Mouse (Mus musculus) G1E (cell line): Measurements from ENCODE around the gene Otop1. TPM values are rescaled to one million over a fixed set of nuclear protein-coding genes. Genes with fewer than 3 reads are reported as not detected.

Source experiments
- ATAC-seq: 2 replicates; pipeline ENCODE4 v1.8.0; 2016; ENCODE audit warnings: mild to moderate bottlenecking; ENCODE audit not compliant: insufficient number of reproducible peaks, poor library complexity, low FRiP score, severe bottlenecking; ENCODE audit errors: extremely low read depth
- DNase-seq: peaks from one replicate; pipeline ENCODE4 v3.0.0; 2012; ENCODE audit warnings: low spot score
- H3K27me3 ChIP-seq: 2 replicates; pipeline ENCODE4 v1.6.1; 2012; ENCODE audit warnings: mild to moderate bottlenecking, low read length, inconsistent platforms; ENCODE audit not compliant: insufficient read depth
- H3K36me3 ChIP-seq: replicated peaks from 2 replicates; pipeline ENCODE3; 2012; ENCODE audit warnings: mild to moderate bottlenecking, inconsistent platforms
- H3K4me1 ChIP-seq: 2 replicates; pipeline ENCODE4 v1.6.1; 2012; ENCODE audit warnings: low read depth, low read length, inconsistent platforms, mixed read lengths; ENCODE audit not compliant: insufficient read depth
- H3K4me3 ChIP-seq: 2 replicates; pipeline ENCODE4 v1.5.1; 2012; ENCODE audit warnings: low read depth, mild to moderate bottlenecking, inconsistent platforms, low read length, moderate library complexity, mixed read lengths
- H3K9me3 ChIP-seq: replicated peaks from 2 replicates; pipeline ENCODE4 v1.6.1; 2012; ENCODE audit warnings: inconsistent platforms
- CTCF ChIP-seq: IDR thresholded peaks from 2 replicates; pipeline ENCODE4 v1.5.1; 2012; ENCODE audit warnings: low read depth, low read length, inconsistent platforms, mixed read lengths
- GATA1 ChIP-seq: IDR thresholded peaks from 2 replicates; pipeline ENCODE4 v1.6.1; 2012; ENCODE audit warnings: borderline replicate concordance, low read length, inconsistent platforms, mixed read lengths
- GATA2 ChIP-seq: IDR thresholded peaks from 2 replicates; pipeline ENCODE4 v1.6.1; 2012; ENCODE audit warnings: low read depth, low read length, inconsistent platforms, borderline replicate concordance
- POLR2AphosphoS5 ChIP-seq: IDR thresholded peaks from 2 replicates; pipeline ENCODE4 v1.6.1; 2012; ENCODE audit warnings: low read depth, low read length, inconsistent platforms; ENCODE audit not compliant: insufficient replicate concordance
- TAL1 ChIP-seq: conservative IDR thresholded peaks from 2 replicates; pipeline ENCODE4 v1.6.1; 2012; ENCODE audit warnings: low read depth, low read length, inconsistent platforms, mixed read lengths
- polyA plus RNA-seq: library from polyadenylated mRNA; stranded (reverse); fragments of >175 nt; gene quantifications from 2 replicates; pipeline ENCODE4 v1.2.3, GENCODE M21; 2012
- total RNA-seq, 2 experiments: library from RNA; stranded (forward) in 1 of 2; stranded (reverse) in 1 of 2; fragments of 200-1000 nt in 1 of 2; fragments of >200 nt in 1 of 2; fragmentation: Nextera tagmentation in 1 of 2; gene quantifications; 2 replicates each; pipeline ENCODE4 v1.2.3; 2014 to 2017

Otop1 gene
- total and polyA plus RNA-seq, 3 experiments: 0.05 TPM; not detected in 2

DNA sequence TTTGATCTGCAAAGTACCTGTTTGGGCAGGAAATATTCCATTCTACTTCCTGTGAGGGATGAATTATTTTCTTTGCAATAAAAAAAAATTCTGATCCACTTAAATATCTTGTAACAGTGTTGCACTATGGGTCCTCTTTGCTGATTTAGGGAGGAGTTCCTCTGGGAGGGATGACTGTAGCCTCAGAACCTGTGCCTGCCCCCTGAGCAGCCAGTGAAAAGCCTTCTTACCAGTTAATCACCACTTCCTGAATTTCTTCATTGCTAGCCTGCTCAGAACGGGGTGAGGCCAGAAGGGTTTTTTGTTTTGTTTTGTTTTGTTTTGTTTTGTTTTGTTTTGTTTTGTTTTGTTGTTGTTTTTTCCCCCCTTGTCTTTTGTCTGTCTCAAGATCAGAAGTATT lies 4.3 kb downstream of the Otop1 start:
- no peak overlapping the region for H3K4me3 ChIP-seq
- no peaks in the 10 kb centered on the region for H3K36me3 ChIP-seq
- no peak for TF ChIP-seq GATA1
- no peak for TF ChIP-seq GATA2
- no peak for TF ChIP-seq CTCF
- TF ChIP-seq POLR2AphosphoS5: no peak
- TF ChIP-seq TAL1: no peak
- no peaks in the 10 kb centered on the region for H3K9me3 ChIP-seq
- no peaks in the 10 kb centered on the region for H3K4me1 ChIP-seq
- ATAC-seq (no peak), DNase-seq (no peak)
- peaks cover 28% of the 10 kb centered on the region for H3K27me3 ChIP-seq

DNA sequence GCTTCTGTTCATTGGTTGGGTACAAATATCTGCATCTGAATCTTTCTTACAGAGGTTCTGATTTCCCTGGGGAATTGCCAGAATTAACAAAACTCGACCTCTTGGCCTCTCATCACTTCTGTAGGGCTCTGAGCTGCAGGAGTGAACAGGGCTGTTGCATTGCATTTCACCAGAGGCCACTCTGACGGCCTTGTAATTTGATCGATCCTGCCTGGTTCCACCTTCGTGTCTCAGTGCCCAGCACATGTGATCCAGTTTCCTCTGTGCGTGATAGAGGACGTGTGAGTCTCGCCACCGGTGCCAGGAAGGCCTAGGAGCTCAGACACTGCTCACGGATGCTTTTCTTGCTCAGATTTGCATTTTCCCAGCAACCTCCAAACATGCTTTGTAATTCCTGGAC lies 10.0 kb downstream of the Otop1 start:
- no peak for TF ChIP-seq CTCF
- no peak for TF ChIP-seq GATA1
- no peak for TF ChIP-seq TAL1
- no peak for TF ChIP-seq POLR2AphosphoS5
- no peak for TF ChIP-seq GATA2
- Histone ChIP-seq H3K27me3 (0 out of 2 replicates have a peak, but pooled peaks cover 2% of the 10 kb centered on the region), H3K9me3 (peaks cover 3% of the 10 kb centered on the region; the same call in 1 of the 2 replicates), H3K4me3 (no peak overlapping the region), H3K4me1 (no peaks in the 10 kb centered on the region), H3K36me3 (no peaks in the 10 kb centered on the region)
- no peak for DNase-seq
- no peak for ATAC-seq

GRCm38 (mm10) chr5:38288476-38288875 lies 12.7 kb downstream of the Otop1 start:
- no peak overlapping the region for H3K4me3 ChIP-seq
- no peaks in the 10 kb centered on the region for H3K36me3 ChIP-seq
- ATAC-seq (no peak), DNase-seq (no peak)
- H3K4me1 ChIP-seq: no peaks in the 10 kb centered on the region
- H3K27me3 ChIP-seq: no peaks in the 10 kb centered on the region
- H3K9me3 ChIP-seq: peaks cover 3% of the 10 kb centered on the region; the same call in 1 of the 2 replicates
- TF ChIP-seq POLR2AphosphoS5: no peak
- no peak for TF ChIP-seq GATA2
- TF ChIP-seq TAL1: no peak
- TF ChIP-seq CTCF: no peak
- no peak for TF ChIP-seq GATA1

GRCm38 (mm10) chr5:38301761-38302411 lies 26.1 kb downstream of the Otop1 start:
- ATAC-seq (no peak), DNase-seq (no peak)
- Histone ChIP-seq H3K27me3 (peaks cover 10% of the 10 kb centered on the region), H3K4me3 (no peak overlapping the region), H3K9me3 (no peaks in the 10 kb centered on the region), H3K36me3 (no peaks in the 10 kb centered on the region), H3K4me1 (no peaks in the 10 kb centered on the region)
- TF ChIP-seq GATA2: no peak
- TF ChIP-seq GATA1: no peak
- TF ChIP-seq TAL1: no peak
- TF ChIP-seq POLR2AphosphoS5: no peak

DNA sequence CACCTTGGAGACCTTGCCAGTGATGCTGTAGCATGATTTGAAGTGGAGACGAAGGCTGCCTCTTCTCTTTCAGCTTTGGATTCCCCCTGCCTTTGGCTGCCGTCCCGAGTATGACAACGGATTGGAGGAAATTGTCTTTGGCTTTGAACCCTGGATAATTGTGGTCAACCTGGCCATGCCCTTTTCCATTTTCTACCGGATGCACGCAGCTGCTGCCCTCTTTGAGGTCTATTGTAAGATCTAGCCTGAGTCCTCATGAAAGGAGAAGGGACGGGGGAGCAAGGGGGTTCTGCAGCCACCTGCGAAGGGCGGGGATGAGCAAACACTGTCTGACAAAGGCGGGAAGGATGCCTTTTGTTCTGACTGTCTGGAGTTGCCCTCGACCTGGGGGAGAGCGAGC lies 26.9 kb downstream of the Otop1 start:
- DNase-seq (no peak), ATAC-seq (no peak)
- no peak overlapping the region for H3K4me3 ChIP-seq
- peaks cover 2% of the 10 kb centered on the region for H3K4me1 ChIP-seq
- peaks cover 10% of the 10 kb centered on the region for H3K27me3 ChIP-seq
- TF ChIP-seq GATA2: no peak
- TF ChIP-seq GATA1: no peak
- no peak for TF ChIP-seq TAL1
- TF ChIP-seq POLR2AphosphoS5: no peak
- H3K9me3 ChIP-seq: no peaks in the 10 kb centered on the region
- no peaks in the 10 kb centered on the region for H3K36me3 ChIP-seq

DNA sequence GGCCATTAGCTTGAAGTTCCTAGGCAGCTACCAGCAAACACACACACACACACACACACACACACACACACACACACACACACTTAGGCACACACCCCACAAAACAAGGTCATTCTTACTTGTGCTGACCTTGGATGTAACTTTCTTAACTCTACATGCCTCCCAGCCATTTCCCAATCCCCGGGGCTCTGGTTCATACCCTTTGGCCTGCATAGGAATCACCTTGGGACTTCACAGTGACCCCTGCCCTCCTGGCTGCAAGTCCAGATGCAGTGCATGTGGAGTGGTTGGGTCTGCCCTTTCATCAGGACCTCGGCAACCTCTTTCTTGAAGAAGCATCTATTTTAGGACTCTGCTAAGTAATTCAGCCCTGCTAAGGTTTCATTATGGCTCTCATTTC lies 29.5 kb downstream of the Otop1 start:
- Histone ChIP-seq H3K36me3 (no peaks in the 10 kb centered on the region), H3K4me1 (peaks cover 9% of the 10 kb centered on the region), H3K4me3 (no peak overlapping the region), H3K9me3 (no peaks in the 10 kb centered on the region), H3K27me3 (peaks cover 22% of the 10 kb centered on the region)
- DNase-seq (no peak), ATAC-seq (no peak)
- TF ChIP-seq GATA1 (no peak), TAL1 (no peak), GATA2 (no peak), POLR2AphosphoS5 (no peak), CTCF (no peak)
